Mouse (Mus musculus) ES-E14 (cell line): ENCODE results near the gene Aff1.

Experiments used
- HCFC1 ChIP-seq: IDR thresholded peaks from 2 replicates; pipeline ENCODE4 v1.6.1; 2012; ENCODE audit warnings: low read length, inconsistent platforms, borderline replicate concordance; ENCODE audit not compliant: insufficient read depth
- MAFK ChIP-seq: IDR thresholded peaks from 2 replicates; pipeline ENCODE4 v1.6.1; 2014; ENCODE audit warnings: mild to moderate bottlenecking, low read depth, low read length, inconsistent platforms; ENCODE audit not compliant: insufficient read depth
- ZNF384 ChIP-seq: IDR thresholded peaks from 2 replicates; pipeline ENCODE4 v1.6.1; 2012; ENCODE audit warnings: low read depth, low read length, inconsistent platforms

- TF ChIP-seq HCFC1 (no peak), MAFK (no peak), ZNF384 (no peak)
Observed at GRCm38 (mm10) chr5:103821500-103822298, 129.5 kb downstream of the Aff1 start.
